Mouse (Mus musculus) left cerebral cortex, adult 9 months (tissue): Measurements from ENCODE around the gene Sstr3.

Experiments used
- DNase-seq, 2 experiments: peaks; one replicate each; pipeline ENCODE4 v3.0.0; 2022; ENCODE audit warnings: low spot score in 2 of 2

Sstr3 gene

GRCm38 (mm10) chr15:78502437-78503132 lies 41.9 kb downstream of the Sstr3 start:
- DNase-seq = no peak

DNA sequence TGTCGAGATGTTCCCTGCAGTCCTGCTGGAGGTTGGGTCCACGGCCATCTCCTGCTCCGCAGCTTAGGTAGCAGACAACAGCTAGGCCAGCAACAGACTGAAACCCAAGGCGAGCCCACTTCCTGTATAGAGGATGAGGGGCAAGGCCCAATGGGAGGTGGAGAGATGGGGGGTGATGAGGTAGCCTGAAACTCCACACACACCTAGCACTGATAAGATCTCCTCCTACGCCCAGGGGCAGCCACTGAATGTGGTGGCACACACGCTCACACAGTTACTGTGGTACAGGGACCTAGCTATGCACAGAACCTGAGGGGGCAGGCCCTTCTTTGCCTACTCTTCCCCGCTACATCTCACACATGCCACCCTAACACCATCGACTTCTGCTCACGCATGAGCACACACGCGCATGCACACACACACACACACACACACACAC lies 49.5 kb downstream of the Sstr3 start, which contains the start of gene Il2rb:
Il2rb (minus strand) TSS at position 304 of the 439 bp plus-strand sequence.
- no peak for DNase-seq

DNA sequence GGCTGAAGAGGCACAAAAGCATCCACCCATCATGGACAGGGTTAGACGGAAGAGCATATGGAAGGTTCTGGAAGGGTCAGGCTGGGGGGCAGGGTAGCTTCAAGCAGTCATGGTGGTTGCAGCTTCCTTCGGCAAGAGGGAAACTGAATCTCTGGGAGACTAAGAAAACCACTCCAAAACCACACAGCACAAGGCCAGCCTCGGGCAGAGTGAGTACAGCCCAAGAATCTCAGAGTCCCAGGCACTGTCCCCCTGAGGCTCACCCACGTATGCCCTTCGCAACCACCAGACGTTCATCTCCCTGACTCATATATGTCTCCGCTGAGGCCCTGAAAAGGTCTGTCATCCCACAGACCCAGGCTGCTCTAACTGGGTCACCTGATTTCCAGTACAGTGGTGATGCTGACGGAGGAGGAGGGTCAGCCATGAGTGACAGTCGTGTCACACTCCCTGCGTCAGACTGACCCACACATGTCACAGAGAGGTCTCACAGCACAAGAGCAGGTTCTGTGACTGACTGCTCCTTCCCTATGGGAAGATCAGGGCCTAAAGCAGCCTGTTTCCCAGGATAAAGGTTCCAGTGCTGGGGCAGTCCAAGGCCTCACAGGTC lies 51.0 kb downstream of the Sstr3 start:
- no peak for DNase-seq

DNA sequence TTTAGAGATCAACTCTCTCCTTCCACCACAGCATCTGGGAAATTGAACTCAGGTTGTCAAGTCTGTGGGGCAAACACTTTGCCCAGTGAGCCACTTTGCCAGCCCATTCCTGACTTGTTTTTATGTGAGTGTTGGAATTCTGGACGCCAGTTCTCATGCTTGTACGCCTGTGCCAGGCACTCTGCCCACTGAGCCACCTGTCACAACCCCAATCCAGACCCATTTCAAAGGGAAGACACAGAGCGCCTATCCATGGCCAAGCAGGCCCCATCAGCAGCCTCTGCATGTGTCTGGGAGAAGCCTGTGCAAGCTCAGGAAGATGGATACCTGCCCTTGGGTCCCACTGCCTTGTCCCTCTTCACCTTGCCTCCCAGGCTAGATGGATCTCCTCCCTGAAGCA lies 53.2 kb downstream of the Sstr3 start:
- no peak for DNase-seq

DNA sequence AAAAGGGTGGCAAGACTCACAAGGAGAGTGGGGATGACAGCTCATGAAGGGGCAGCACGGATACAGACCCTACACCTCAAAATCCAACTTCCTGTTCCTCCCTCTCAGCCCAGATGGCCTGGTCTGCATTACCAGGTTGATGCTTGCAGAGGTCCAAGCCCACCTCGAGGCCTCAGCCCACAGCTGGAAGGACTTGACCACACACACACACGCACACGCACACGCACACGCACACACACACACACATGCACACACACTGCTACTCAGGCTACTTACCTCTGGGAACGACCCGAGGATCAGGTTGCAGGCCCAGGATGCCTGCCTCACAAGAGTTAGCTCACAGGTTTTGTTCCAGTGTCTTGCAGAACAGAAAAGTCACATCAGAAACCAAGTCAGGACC lies 54.6 kb downstream of the Sstr3 start:
- no peak for DNase-seq

DNA sequence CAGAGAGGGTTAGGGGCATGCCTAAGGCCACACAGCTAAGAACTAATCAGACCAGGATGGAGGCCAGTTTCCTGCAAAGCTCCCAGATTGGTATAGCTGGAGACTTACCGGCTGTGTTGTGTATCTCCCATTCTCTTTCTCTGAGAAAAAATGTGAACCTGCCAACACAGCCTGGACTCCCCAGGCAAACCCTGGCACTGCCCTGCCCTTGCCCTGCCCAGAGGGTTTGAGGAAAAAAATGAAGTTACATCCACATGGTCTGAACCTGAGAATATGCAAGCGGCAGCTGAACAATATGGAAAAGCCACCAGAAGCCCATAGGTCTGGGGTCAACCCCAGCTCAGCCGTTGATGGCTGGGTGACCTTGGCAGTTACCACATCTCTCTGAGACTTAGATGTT lies 55.2 kb downstream of the Sstr3 start:
- DNase-seq = no peak

- no peak for DNase-seq
Measured at GRCm38 (mm10) chr15:78487066-78487465, 57.4 kb downstream of the Sstr3 start.
